Mouse (Mus musculus) bone marrow, adult 2 months (tissue): Measurements from ENCODE around the gene Gpr157. TPM values are rescaled to one million over a fixed set of nuclear protein-coding genes. Genes with fewer than 3 reads are reported as not detected.

Experiments
- H3K27ac ChIP-seq: fragments of 200-500 bp; 2 replicates; pipeline ENCODE4 v1.5.1; 2012; ENCODE audit warnings: low read depth, mild to moderate bottlenecking, control low read depth, inconsistent platforms, low read length; ENCODE audit not compliant: control insufficient read depth, poor library complexity, insufficient read depth
- H3K4me1 ChIP-seq: fragments of 200-500 bp; 2 replicates; pipeline ENCODE4 v1.6.1; 2011; ENCODE audit warnings: low read length; ENCODE audit not compliant: control insufficient read depth, insufficient read depth
- H3K4me3 ChIP-seq: fragments of 200-500 bp; replicated peaks from 2 replicates; pipeline ENCODE3; 2011; ENCODE audit warnings: mild to moderate bottlenecking, low read depth, low read length, control low read depth; ENCODE audit not compliant: control insufficient read depth
- CTCF ChIP-seq: fragments of 200-500 bp; IDR thresholded peaks from 2 replicates; pipeline ENCODE4 v1.5.1; 2011; ENCODE audit warnings: low read length, control low read depth; ENCODE audit not compliant: control insufficient read depth, insufficient read depth
- POLR2A ChIP-seq: fragments of 200-500 bp; IDR thresholded peaks from 2 replicates; pipeline ENCODE4 v1.6.1; 2011; ENCODE audit warnings: low read depth, mild to moderate bottlenecking, control low read depth, low read length, borderline replicate concordance; ENCODE audit not compliant: control insufficient read depth
- whole genome bisulfite sequencing: fragments of 180-500 bp; shearing (Covaris S2); methylation state at CpG from one replicate; pipeline ENCODE4 v1.1.7; 2018; 5-methylcytosine and 5-hydroxymethylcytosine counted together
- polyA plus RNA-seq: library from polyadenylated mRNA; stranded (reverse); fragments of >200 nt; gene quantifications from 2 replicates; pipeline ENCODE4 v1.2.4, GENCODE M21; 2011; ENCODE audit warnings: low replicate concordance; ENCODE audit not compliant: missing spikeins, insufficient read depth, insufficient read length

Gpr157 gene
- polyA plus RNA-seq, 1 experiment, result 1.6 TPM

DNA sequence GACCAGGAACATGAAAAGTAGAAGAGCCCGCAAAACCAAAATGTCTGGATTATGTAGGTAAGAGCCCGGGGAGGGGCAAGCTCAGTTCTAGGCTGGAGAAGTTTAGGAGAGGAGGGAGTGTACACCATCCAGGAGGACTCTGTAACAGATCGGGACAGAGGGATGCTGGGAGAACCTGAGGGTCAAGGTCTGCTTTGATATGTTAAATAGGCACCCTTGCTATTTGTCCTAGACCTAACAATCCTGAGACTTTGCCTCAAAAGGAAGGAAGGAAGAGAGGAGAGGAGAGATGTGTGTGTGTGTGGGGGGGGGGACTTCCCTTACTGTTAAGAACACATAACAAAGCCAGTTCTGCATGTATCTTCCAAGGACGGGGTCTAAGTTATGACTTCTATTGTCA, 68.1 kb downstream of the Gpr157 start:
- no peak for TF ChIP-seq CTCF
- TF ChIP-seq POLR2A, result no peak
- H3K4me3 ChIP-seq, result no peak overlapping the region
- H3K4me1 ChIP-seq, result no peaks in the 10 kb centered on the region; the same call in 1 of the 2 replicates
- 85% methylated on average over 4 of the region's 4 CpGs for WGBS
- no peak overlapping the region for H3K27ac ChIP-seq

Other genes starting within 250 kb of the Gpr157 start
- gene Spsb1, start 132.3 kb upstream of the Gpr157 start, polyA plus RNA-seq, result 1.8 and 3.9 TPM in 2 replicates
- 1.4 and 7.2 TPM in 2 replicates for gene H6pd, start 78.3 kb upstream of the Gpr157 start, polyA plus RNA-seq
- gene Slc2a5, start 31.9 kb downstream of the Gpr157 start, polyA plus RNA-seq, result 0.62 TPM in 1 of 2 replicates, not detected in the other
- gene Slc2a7, start 61.6 kb downstream of the Gpr157 start, polyA plus RNA-seq, result not detected in 2 replicates
- gene Car6, start 114.0 kb downstream of the Gpr157 start, polyA plus RNA-seq, result not detected in 2 replicates
- 26.0 and 96.4 TPM in 2 replicates for gene Eno1, start 149.4 kb downstream of the Gpr157 start, polyA plus RNA-seq
- gene Rere, start 194.3 kb downstream of the Gpr157 start, polyA plus RNA-seq, result 31.8 and 61.3 TPM in 2 replicates